Mouse (Mus musculus): ENCODE measurements around the gene Abcc4.
A peak's percentile ranks its signal among the peaks of the same experiment; 100 is the strongest.

Gene Abcc4

DNA sequence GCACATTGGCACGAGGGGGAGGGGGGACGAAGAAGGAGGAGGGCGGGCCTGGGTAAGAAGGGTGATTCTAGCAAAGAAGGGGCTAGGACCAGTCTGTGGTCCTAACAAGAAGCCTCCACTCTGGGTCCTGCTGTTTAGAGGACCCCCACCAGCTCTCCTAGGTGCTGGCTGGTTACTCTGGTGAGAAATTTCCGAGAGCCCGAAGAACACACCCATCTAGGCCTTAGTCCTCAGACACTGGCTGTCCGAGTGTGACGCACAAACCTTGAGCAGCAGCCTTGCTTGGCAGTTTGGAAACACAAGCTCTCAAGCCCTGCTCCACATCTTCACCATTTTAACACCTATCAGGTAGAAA, 230.9 kb downstream of the Abcc4 start:
- H3K36me3 ChIP-seq (ENCODE audit: control insufficient read depth, insufficient read depth, low read length, poor library complexity, severe bottlenecking), result no peaks in the 10 kb centered on the region
- no peaks in the 10 kb centered on the region for H3K27me3 ChIP-seq (ENCODE audit: control insufficient read depth, insufficient read depth, low read length, poor library complexity, severe bottlenecking)
- DNase-seq (ENCODE audit: low read depth, low spot score), result no peak

DNA sequence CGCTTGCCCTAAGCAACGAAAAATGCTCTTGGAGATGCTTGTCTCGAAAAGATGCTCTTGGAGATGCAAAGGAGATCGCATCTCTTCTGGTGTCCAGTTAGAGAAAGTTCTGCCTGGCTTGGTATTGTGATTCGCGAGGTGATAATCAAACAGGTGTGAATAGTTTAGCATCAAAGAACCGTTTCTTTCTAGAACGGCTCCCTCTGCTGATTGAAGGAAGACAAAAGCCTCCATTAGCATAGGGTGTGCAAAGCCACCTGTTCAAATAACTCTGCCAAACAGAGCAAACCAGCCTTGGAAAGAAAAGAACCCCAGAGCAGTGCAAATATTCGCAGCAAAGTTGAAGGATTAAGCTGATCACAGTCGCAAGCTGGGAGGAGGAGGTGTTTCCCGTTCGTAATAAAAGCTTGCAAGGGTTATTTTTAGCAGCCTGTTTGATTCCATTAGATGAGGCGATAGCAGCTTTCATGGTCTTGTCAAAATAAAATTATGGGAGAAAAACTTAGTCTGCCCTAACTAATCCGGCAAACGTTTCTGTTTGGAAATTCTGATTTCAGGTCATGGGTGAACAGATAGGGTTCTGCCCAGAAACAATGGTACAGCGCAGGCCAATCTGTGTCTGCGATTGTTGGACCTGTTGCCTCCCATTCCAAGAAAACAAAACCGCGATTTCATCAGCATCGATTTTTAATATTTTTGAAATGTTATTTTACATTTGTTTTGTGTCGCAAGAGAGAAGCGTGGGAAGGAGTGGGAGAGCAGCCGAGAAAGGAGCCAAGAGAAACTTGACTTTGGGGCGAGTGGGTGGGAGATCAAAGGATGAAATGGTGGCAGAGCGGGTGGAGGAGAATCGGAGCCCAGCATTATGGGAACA, 231.6 kb downstream of the Abcc4 start:
- DNase-seq (ENCODE audit: low read depth, low spot score), result no peak
- Histone ChIP-seq H3K36me3 (ENCODE audit: control insufficient read depth, insufficient read depth, low read length, poor library complexity, severe bottlenecking) (no peaks in the 10 kb centered on the region), H3K27me3 (ENCODE audit: control insufficient read depth, insufficient read depth, low read length, poor library complexity, severe bottlenecking) (no peaks in the 10 kb centered on the region)

DNA sequence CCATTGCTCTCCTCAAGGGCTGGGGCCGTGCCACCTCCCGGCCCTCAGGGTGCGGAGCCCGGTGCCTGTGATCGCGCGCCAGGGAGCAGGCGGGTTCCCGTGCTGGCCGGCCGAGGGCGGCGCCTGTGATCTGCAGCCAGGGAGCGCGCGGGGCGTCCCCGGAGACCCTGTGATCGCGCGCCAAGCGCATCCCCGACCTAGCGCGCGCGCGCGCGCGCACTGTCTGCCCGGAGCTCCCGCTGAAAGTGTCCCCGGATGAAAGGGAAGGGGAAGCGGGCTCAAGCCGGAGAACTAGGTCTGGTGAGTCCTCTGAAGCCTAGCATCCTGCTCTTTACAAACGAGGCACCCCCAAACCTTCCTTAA, 232.2 kb downstream of the Abcc4 start:
- DNase-seq (ENCODE audit: low read depth, low spot score), result no peak
- no peaks in the 10 kb centered on the region for H3K27me3 ChIP-seq (ENCODE audit: control insufficient read depth, insufficient read depth, low read length, poor library complexity, severe bottlenecking)
- H3K36me3 ChIP-seq (ENCODE audit: control insufficient read depth, insufficient read depth, low read length, poor library complexity, severe bottlenecking), result no peaks in the 10 kb centered on the region

DNA sequence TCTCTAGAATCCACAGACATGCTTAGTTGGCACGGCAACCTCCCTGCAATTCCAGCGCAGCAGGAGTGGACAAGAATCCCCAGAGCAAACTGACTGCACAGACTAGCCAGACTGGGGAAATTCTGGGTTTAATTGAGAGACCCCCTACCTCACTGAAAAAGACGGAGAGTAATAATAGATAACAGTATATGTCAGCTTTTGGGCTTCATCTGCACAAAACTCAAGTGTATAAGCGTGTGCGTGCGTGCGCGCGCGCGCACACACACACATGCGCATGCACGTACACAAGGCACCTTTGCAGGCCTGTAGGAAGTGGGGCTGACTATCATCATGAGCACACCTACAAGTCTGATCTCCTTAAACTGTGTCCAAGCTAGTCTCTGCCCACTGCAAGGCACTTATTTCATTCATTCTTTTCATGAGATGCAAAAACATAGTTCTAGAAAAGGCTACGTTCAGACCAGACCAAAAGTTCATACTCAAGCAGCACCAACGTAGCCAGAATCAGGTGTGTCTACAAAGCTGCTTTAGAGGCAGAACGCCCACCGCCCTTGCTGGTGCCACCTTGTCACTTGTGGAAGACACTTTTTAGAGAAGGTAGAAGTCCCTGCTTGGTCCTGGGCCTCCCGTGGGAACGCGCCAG, 232.7 kb downstream of the Abcc4 start:
- Histone ChIP-seq H3K36me3 (ENCODE audit: control insufficient read depth, insufficient read depth, low read length, poor library complexity, severe bottlenecking) (no peaks in the 10 kb centered on the region), H3K27me3 (ENCODE audit: control insufficient read depth, insufficient read depth, low read length, poor library complexity, severe bottlenecking) (no peaks in the 10 kb centered on the region)
- DNase-seq (ENCODE audit: low read depth, low spot score), result no peak

DNA sequence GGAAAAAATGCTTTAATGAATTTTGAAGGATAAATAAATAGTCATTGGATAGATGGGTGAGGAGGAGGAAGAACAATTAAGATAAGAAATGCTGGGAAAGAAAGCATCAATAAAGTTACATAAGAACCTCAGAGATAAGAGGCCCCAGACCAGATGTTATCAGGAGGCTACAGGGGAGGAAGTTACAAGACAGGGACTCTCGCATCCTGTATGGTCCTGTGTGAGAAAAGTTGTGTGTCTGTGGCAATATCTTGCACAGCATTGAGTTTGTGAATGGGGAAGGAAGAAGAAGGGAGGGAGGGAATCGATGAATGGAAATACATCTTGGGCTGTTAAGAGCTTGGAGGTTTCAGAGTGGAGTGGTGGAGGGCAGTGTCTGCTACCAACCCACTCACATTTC, 240.7 kb downstream of the Abcc4 start:
- Histone ChIP-seq H3K27me3 (ENCODE audit: control insufficient read depth, insufficient read depth, low read length, poor library complexity, severe bottlenecking) (no peaks in the 10 kb centered on the region), H3K36me3 (ENCODE audit: control insufficient read depth, insufficient read depth, low read length, poor library complexity, severe bottlenecking) (no peaks in the 10 kb centered on the region)
- DNase-seq (ENCODE audit: low read depth, low spot score), result no peak

DNA sequence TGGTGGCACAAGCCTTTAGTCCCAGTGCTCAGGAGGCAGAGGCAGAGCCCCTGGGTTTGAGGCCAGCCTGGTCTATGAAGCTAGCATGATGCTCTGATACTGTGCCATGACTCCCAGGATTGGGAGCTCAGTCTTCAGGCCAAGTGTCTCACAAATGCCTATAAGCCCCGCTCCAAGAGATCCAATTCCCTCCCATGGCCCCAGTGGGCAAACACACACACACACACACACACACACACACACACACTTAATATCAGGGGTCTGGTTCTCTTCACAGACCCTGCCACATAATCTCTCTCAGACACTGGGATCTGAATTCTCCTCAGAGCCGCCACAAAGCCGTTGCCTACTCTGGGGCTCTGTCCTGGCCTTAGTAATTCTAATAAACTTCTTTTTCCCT, 241.6 kb downstream of the Abcc4 start:
- Histone ChIP-seq H3K36me3 (ENCODE audit: control insufficient read depth, insufficient read depth, low read length, poor library complexity, severe bottlenecking) (no peaks in the 10 kb centered on the region), H3K27me3 (ENCODE audit: control insufficient read depth, insufficient read depth, low read length, poor library complexity, severe bottlenecking) (no peaks in the 10 kb centered on the region)
- no peak for DNase-seq (ENCODE audit: low read depth, low spot score)

DNA sequence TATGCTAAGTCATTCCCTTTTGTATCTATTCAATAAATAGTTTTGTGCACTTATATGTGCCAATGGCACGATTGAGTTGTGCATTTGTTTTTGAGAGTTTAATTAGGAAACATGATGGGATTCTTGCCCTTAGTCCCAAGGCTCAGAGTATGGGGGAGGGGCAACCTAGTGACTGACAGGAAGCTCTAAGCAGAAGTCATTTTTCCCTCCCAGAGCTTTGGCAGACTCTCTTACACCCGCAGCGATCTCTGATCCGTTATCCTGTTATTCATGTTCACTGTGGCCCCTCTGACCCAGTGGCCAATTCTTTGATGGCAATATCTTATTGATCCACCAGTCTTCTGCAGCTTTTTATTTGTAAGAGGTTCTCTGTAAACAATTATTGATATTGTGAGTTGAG, 253.4 kb downstream of the Abcc4 start:
- DNase-seq (ENCODE audit: low read depth, low spot score), result no peak
- H3K36me3 ChIP-seq (ENCODE audit: control insufficient read depth, insufficient read depth, low read length, poor library complexity, severe bottlenecking), result no peaks in the 10 kb centered on the region
- no peaks in the 10 kb centered on the region for H3K27me3 ChIP-seq (ENCODE audit: control insufficient read depth, insufficient read depth, low read length, poor library complexity, severe bottlenecking)

DNA sequence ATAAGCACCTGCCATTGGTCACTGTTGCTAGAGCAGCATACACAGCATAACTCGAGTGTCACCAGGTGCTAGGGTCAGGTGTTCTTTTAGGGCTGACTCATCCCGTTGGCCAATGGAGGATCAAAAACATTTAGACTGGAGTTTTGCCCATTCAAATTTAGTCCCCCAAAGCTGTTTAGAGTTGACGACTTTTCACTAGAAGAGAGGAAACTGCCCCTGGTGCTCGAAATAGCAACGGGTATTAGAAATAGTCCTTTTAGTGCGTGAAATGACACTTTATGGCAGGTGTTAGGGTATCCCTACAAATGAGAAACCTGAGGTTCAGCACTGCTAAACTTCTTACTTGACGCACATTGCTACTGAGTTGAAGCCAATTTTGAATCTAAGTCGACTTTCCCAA, 265.9 kb downstream of the Abcc4 start:
- Histone ChIP-seq H3K36me3 (ENCODE audit: control insufficient read depth, insufficient read depth, low read length, poor library complexity, severe bottlenecking) (no peaks in the 10 kb centered on the region), H3K27me3 (ENCODE audit: control insufficient read depth, insufficient read depth, low read length, poor library complexity, severe bottlenecking) (no peaks in the 10 kb centered on the region)
- no peak for DNase-seq (ENCODE audit: low read depth, low spot score)

DNA sequence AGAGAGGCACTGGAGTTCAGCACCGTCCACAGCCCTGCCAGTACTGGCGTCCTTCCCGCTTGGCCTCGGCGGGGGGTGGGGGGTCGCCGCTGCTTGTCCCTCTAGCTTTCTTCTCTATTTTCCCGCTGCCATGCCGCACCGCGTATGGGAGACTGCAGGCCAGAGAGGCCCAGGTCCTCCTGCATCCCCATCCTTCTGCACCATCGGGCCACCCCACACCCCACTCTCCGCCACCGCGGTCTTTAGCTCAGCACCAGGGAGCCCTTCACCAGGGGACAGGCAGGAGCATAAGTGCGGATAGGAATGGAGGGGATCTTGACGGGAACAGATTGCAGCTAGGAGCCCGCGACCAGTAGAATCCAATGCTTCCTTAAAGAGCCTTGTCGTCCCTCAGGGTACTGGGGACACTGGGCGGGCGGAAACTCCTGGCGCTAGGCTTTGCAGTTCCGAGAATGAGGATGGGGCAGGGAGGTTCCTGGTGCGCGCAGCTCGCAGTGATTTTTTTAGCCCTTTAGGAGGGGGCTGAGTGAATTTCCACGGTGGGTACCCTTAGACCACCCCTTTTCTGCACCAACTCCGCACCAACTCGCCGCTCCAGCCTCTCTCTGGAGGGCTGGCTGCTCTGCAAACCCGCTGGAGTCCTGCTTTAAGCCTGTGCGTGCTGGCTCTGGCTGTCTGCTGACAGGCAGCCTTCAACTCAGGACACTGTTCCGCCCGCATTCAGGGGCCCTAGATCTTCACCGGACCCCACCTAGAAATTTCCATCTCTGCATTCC, 268.7 kb downstream of the Abcc4 start:
- H3K36me3 ChIP-seq (ENCODE audit: control insufficient read depth, insufficient read depth, low read length, poor library complexity, severe bottlenecking), result no peaks in the 10 kb centered on the region
- no peak for DNase-seq (ENCODE audit: low read depth, low spot score)
- H3K27me3 ChIP-seq (ENCODE audit: control insufficient read depth, insufficient read depth, low read length, poor library complexity, severe bottlenecking), result no peaks in the 10 kb centered on the region

DNA sequence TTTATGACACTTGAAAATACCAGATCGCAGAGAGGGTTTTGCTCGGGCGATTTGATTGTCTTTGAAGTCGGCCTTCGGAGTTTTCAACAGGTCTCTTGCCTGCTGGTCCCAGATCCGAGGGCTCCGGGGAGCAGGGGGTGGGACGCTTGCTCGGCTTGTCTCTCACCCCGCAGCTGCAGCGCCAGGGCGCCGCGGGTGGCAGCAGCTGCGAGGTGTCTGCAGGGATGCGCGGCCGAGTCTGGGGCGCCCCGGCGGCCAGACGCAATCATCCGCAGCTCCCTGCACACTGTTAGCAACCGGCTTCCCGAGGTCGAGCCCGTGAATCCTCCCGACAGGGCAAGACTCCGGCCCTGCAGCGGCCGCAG, 269.2 kb downstream of the Abcc4 start:
- peak; percentile 8 for DNase-seq (ENCODE audit: low read depth, low spot score)
- H3K36me3 ChIP-seq (ENCODE audit: control insufficient read depth, insufficient read depth, low read length, poor library complexity, severe bottlenecking), result no peaks in the 10 kb centered on the region
- H3K27me3 ChIP-seq (ENCODE audit: control insufficient read depth, insufficient read depth, low read length, poor library complexity, severe bottlenecking), result no peaks in the 10 kb centered on the region

DNA sequence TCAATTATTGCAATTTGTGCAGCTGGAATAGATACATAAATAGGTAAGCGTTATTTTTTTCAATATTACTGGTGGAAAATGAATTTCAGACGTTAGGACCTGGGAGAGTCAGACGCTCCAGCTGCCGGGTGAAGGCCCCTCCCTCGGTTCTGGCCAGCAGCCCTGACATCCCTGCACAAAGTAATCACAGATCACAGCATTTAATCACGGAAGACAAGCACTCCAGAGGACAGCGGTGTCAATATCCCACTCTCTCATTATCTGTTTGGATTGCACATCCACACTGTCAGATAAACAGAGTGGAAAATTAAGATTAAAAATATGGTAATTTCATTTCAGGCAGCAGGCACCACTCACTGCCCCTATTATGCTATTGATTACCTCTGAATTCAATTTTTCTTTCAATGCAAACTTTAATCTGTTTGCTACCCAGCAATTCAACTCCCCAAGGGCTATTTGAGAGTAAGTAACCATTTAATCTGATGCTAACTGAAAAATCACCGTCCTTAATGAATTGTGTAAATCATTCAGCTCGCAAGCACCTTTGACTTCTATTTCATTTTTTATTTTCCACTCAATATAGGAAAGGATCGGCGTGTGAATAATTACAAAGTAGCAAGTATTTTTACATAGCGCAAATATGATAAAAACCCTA, 270.2 kb downstream of the Abcc4 start:
- no peak for DNase-seq (ENCODE audit: low read depth, low spot score)
- H3K27me3 ChIP-seq (ENCODE audit: control insufficient read depth, insufficient read depth, low read length, poor library complexity, severe bottlenecking), result no peaks in the 10 kb centered on the region
- no peaks in the 10 kb centered on the region for H3K36me3 ChIP-seq (ENCODE audit: control insufficient read depth, insufficient read depth, low read length, poor library complexity, severe bottlenecking)

DNA sequence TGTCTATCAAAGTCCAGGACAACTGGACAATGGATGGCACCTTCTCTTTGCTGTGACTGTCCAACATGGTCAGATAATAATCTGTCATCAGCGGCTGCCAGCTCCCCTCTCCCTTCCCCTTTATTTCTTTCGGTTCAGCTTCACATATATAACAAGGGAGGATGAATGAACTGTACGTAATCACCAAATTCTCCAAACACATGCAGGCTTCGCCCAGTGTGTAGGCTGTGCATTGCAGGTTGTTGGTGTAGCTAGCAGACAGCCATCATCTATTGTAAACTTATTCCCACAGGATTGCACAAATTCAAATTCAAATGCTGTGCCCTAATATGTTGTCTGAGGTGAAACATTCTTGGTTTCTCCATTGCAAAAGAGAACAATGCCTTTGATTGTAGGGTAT, 271.2 kb downstream of the Abcc4 start:
- Histone ChIP-seq H3K36me3 (ENCODE audit: control insufficient read depth, insufficient read depth, low read length, poor library complexity, severe bottlenecking) (no peaks in the 10 kb centered on the region), H3K27me3 (ENCODE audit: control insufficient read depth, insufficient read depth, low read length, poor library complexity, severe bottlenecking) (no peaks in the 10 kb centered on the region)
- DNase-seq (ENCODE audit: low read depth, low spot score), result no peak

DNA sequence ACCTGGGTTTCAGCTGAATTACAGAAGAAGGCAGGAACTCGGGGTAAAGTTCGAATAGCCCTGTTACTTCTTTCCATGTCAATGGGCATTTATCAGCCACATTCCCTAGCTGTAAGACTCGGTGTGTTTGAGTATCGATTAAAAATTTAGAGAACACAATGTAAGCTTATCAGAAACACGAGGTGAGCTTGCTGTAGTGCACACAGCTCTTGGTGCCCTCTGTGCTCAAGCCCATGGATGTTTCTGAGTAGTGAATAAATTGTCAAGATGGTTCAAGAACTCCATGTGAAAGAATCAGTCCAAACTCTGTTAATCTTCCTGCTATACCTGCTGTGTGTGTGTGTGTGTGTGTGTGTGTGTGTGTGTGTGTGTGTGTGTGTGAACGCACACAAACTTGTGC, 272.2 kb downstream of the Abcc4 start:
- H3K36me3 ChIP-seq (ENCODE audit: control insufficient read depth, insufficient read depth, low read length, poor library complexity, severe bottlenecking), result no peaks in the 10 kb centered on the region
- H3K27me3 ChIP-seq (ENCODE audit: control insufficient read depth, insufficient read depth, low read length, poor library complexity, severe bottlenecking), result no peaks in the 10 kb centered on the region
- DNase-seq (ENCODE audit: low read depth, low spot score), result no peak

Measured in splenic B cell, adult 2 months (primary cell).